Mouse (Mus musculus): ENCODE measurements around the gene Cntn4. TPM values are rescaled to one million over a fixed set of nuclear protein-coding genes. Genes with fewer than 3 reads are reported as not detected.

Gene Cntn4
- polyA plus RNA-seq, 2 experiments: 0.02 TPM; not detected in 1

DNA sequence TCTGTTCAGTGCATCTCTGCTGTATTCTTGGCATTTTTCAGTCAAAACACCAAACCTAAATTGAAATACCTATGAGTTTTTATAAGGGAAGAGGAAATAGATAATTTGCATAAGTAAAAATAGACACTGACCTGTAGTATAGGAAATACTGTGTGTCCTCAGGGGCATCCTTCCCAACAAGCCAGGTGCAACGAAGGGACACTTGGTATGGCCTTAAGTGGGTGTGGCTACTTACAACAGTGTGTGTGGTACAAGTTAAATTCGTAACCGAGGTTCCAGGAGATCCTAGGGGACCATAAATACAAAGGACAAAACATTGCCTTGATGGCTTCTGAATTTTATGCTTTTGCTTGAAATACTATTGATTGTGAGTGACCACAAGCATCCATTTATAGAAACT lies 1060.8 kb downstream of the Cntn4 start:
- Histone ChIP-seq H3K4me2 (ENCODE audit: low read depth) (no peak overlapping the region), H3K4me1 (replicated peaks; ENCODE audit: control insufficient read depth in 2 of 2, insufficient read depth in 2 of 2, low read length in 1 of 2) (no peaks in the 10 kb centered on the region), H3K9ac (replicated peaks) (no peak overlapping the region), H3K9me3 (ENCODE audit: control insufficient read depth, low read length) (no peaks in the 10 kb centered on the region), H3K36me3 (replicated peaks; ENCODE audit: control insufficient read depth, insufficient read depth, low read depth) (no peaks in the 10 kb centered on the region), H3K27me3 (ENCODE audit: control insufficient read depth, insufficient read depth, low read length) (no peaks in the 10 kb centered on the region), H3K27ac (no peak overlapping the region), H3K4me3 (ENCODE audit: insufficient read depth in 1 of 2, low read depth in 2 of 2, low read length in 2 of 2) (no peak overlapping the region)
- 54% methylated on average over 3 of the region's 3 CpGs for WGBS (ENCODE audit: insufficient replicate concordance)
- DNase-seq (ENCODE audit: low read depth in 3 of 3, low spot score in 3 of 3): no peak
- TF ChIP-seq EP300 (IDR thresholded peaks at IDR 0.05; ENCODE audit: low read depth) (no peak), CTCF (IDR thresholded peaks at IDR 0.05; ENCODE audit: low read depth) (no peak)
- ATAC-seq (ENCODE audit: insufficient read depth): no peak

GRCm38 (mm10) chr6:106740244-106740825 lies 1062.9 kb downstream of the Cntn4 start:
- H3K4me3 ChIP-seq (ENCODE audit: insufficient read depth in 1 of 2, low read depth in 2 of 2, low read length in 2 of 2): no peak overlapping the region
- ATAC-seq (ENCODE audit: insufficient read depth): no peak
- no peak overlapping the region for H3K9ac ChIP-seq (replicated peaks)
- TF ChIP-seq EP300 (IDR thresholded peaks at IDR 0.05; ENCODE audit: low read depth) (no peak), CTCF (IDR thresholded peaks at IDR 0.05; ENCODE audit: low read depth) (no peak)
- DNase-seq (ENCODE audit: low read depth in 3 of 3, low spot score in 3 of 3): no peak
- WGBS (ENCODE audit: insufficient replicate concordance): 63% methylated on average over 1 of the region's 1 CpGs
- no peak overlapping the region for H3K4me2 ChIP-seq (ENCODE audit: low read depth)
- no peaks in the 10 kb centered on the region for H3K36me3 ChIP-seq (replicated peaks; ENCODE audit: control insufficient read depth, insufficient read depth, low read depth)
- no peak overlapping the region for H3K27ac ChIP-seq
- no peaks in the 10 kb centered on the region for H3K27me3 ChIP-seq (ENCODE audit: control insufficient read depth, insufficient read depth, low read length)
- H3K4me1 ChIP-seq (replicated peaks; ENCODE audit: control insufficient read depth in 2 of 2, insufficient read depth in 2 of 2, low read length in 1 of 2): no peaks in the 10 kb centered on the region
- H3K9me3 ChIP-seq (ENCODE audit: control insufficient read depth, low read length): no peaks in the 10 kb centered on the region

DNA sequence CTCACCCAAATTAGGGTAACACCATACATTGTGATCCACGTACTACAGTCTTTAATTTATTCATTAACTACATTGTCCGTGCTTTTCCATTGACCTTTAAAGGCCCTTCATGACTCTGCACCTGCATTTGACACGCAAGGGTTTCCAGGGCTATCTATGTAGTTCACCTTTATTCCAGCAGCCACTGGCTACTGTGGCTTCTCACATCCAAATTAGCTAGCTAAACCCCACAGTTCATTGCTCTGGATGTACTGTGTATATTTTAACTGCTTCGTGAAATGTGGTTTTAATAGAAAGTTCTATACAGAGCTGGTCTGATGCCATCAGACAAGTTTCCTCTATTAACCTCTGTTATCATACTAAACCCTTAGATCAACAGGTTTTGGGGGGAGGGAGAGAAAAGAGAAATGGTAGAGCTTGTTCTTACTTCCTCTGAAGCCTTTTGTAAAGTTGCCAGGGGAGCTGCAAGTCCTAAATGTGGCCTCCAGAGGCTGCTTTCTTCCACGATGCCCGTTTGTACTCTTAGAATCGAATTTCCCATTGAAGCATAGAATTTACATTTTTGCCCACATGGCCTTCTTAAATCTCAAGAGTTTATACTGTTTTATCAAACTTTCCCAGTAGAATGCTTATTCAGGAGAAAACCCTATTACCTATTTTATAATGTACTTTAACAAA lies 1066.2 kb downstream of the Cntn4 start:
- no peak for ATAC-seq (ENCODE audit: insufficient read depth)
- Histone ChIP-seq H3K9ac (replicated peaks) (no peak overlapping the region), H3K27me3 (ENCODE audit: control insufficient read depth, insufficient read depth, low read length) (no peaks in the 10 kb centered on the region), H3K4me3 (ENCODE audit: insufficient read depth in 1 of 2, low read depth in 2 of 2, low read length in 2 of 2) (no peak overlapping the region), H3K4me2 (ENCODE audit: low read depth) (no peak overlapping the region), H3K4me1 (replicated peaks; ENCODE audit: control insufficient read depth in 2 of 2, insufficient read depth in 2 of 2, low read length in 1 of 2) (no peaks in the 10 kb centered on the region), H3K9me3 (ENCODE audit: control insufficient read depth, low read length) (no peaks in the 10 kb centered on the region), H3K36me3 (replicated peaks; ENCODE audit: control insufficient read depth, insufficient read depth, low read depth) (no peaks in the 10 kb centered on the region), H3K27ac (no peak overlapping the region)
- no peak for DNase-seq (ENCODE audit: low read depth in 3 of 3, low spot score in 3 of 3)
- TF ChIP-seq CTCF (IDR thresholded peaks at IDR 0.05; ENCODE audit: low read depth) (no peak), EP300 (IDR thresholded peaks at IDR 0.05; ENCODE audit: low read depth) (no peak)
- 54% methylated on average over 7 of the region's 7 CpGs for WGBS (ENCODE audit: insufficient replicate concordance)

DNA sequence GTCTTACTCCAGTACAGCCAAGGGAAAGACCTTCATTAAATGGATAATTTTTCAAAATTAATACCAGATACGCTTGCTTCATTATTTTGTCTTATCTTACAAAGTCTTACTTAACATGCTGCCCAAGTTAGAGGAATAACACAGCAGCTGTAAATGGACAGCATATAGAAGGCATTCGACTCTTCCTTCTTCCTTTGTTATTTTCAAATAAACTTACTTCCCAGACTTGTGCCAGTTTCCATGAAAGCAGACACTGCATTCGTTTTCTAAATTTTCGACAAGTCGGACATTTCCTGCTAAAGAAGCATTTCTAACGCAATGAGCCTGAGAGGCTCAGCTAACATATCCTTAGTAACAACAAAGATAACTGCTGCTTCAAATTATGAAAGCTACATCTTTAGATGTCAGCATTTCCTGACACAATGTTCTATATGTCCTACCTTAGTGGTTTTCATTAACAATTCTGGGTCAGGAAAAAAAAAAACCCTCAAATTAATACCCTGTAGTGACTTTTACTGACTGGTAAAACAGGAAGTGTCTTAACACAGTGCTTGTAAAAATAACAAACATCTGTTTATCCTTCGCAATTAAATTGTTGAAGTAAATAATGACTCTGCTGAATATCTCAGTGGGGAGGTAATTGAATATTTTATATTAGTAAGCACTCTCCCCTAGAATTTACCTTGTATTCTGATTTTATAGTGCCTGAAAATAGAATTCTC lies 1068.4 kb downstream of the Cntn4 start:
- Histone ChIP-seq H3K9me3 (ENCODE audit: control insufficient read depth, low read length) (no peaks in the 10 kb centered on the region), H3K27me3 (ENCODE audit: control insufficient read depth, insufficient read depth, low read length) (no peaks in the 10 kb centered on the region), H3K4me1 (replicated peaks; ENCODE audit: control insufficient read depth in 2 of 2, insufficient read depth in 2 of 2, low read length in 1 of 2) (no peaks in the 10 kb centered on the region), H3K4me2 (ENCODE audit: low read depth) (no peak overlapping the region), H3K27ac (no peak overlapping the region), H3K36me3 (replicated peaks; ENCODE audit: control insufficient read depth, insufficient read depth, low read depth) (no peaks in the 10 kb centered on the region), H3K9ac (replicated peaks) (no peak overlapping the region), H3K4me3 (ENCODE audit: insufficient read depth in 1 of 2, low read depth in 2 of 2, low read length in 2 of 2) (no peak overlapping the region)
- ATAC-seq (ENCODE audit: insufficient read depth) (no peak), DNase-seq (ENCODE audit: low read depth in 3 of 3, low spot score in 3 of 3) (no peak)
- 45% methylated on average over 7 of the region's 7 CpGs for WGBS (ENCODE audit: insufficient replicate concordance)
- TF ChIP-seq EP300 (IDR thresholded peaks at IDR 0.05; ENCODE audit: low read depth) (no peak), CTCF (IDR thresholded peaks at IDR 0.05; ENCODE audit: low read depth) (no peak)

GRCm38 (mm10) chr6:106747251-106747650 lies 1069.8 kb downstream of the Cntn4 start:
- Histone ChIP-seq H3K4me3 (ENCODE audit: insufficient read depth in 1 of 2, low read depth in 2 of 2, low read length in 2 of 2) (no peak overlapping the region), H3K36me3 (replicated peaks; ENCODE audit: control insufficient read depth, insufficient read depth, low read depth) (no peaks in the 10 kb centered on the region), H3K9ac (replicated peaks) (no peak overlapping the region), H3K27ac (no peak overlapping the region), H3K9me3 (ENCODE audit: control insufficient read depth, low read length) (no peaks in the 10 kb centered on the region), H3K4me2 (ENCODE audit: low read depth) (no peak overlapping the region), H3K27me3 (ENCODE audit: control insufficient read depth, insufficient read depth, low read length) (no peaks in the 10 kb centered on the region), H3K4me1 (replicated peaks; ENCODE audit: control insufficient read depth in 2 of 2, insufficient read depth in 2 of 2, low read length in 1 of 2) (no peaks in the 10 kb centered on the region)
- DNase-seq (ENCODE audit: low read depth in 3 of 3, low spot score in 3 of 3) (no peak), ATAC-seq (ENCODE audit: insufficient read depth) (no peak)
- TF ChIP-seq EP300 (IDR thresholded peaks at IDR 0.05; ENCODE audit: low read depth): no peak
- no peak for TF ChIP-seq CTCF (IDR thresholded peaks at IDR 0.05; ENCODE audit: low read depth)
- WGBS (ENCODE audit: insufficient replicate concordance): 73% methylated on average over 5 of the region's 5 CpGs

Measured in liver, embryonic 14.5 days (tissue).